Mouse (Mus musculus): Measurements from ENCODE around the gene 1700001P01Rik. TPM values are rescaled to one million over a fixed set of nuclear protein-coding genes. Genes with fewer than 3 reads are reported as not detected.
A peak's percentile ranks its signal among the peaks of the same experiment; 100 is the strongest.

The 1700001P01Rik gene
- total and polyA plus RNA-seq, 3 experiments: 0.47 TPM; not detected in 2

DNA sequence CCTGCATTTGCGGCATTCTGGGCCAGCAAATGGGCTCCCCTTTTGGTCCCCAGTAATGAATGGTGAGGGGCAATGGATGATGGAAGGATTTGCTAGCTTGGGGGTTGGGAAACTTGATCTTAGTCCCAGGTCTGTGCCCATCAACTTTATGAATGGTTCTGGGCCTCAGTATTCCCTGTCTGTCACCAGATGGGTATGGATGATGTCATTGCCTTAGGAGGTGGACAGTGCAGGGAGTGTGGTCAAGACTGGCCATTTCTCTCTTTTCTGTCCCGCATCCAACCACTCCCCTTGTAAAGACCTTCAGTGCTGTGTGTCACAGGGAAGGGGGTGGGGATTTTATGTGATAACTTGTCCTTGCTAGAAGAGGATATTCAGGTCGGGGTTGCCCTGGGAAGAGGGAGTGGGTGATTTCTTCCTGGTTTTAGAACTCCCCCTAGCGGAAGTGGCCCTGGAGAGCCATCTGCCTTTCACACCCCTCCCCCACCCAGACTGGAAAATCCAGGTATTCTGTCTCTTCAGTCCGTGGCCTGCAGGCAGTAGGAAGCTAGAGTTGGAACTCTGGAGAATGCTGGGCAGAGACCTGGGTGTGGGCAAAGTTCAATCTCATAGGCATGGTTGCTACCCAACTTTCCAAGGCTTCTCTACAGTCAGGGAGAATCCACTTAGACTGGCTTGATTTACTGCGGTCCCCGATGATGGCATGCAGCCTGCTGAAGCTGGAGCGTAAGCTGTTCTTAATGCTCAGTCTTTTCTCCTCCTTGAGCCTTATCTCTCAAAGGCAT lies 25.9 kb upstream of the 1700001P01Rik start:
- dilution Hi-C loops (cut with MboI; ENCODE audit: extremely low pct_ligation_motif_present, extremely low pct_unique_long_range_greater_than_20kb, low sequenced_read_pairs) (no loop called here), in situ Hi-C loops (cut with MboI; ENCODE audit: low pct_ligation_motif_present, low pct_unique_long_range_greater_than_20kb, low sequenced_read_pairs) (no loop called here)
- Histone ChIP-seq H3K9me3 (replicated peaks; ENCODE audit: low read length) (no peaks in the 10 kb centered on the region), H3K36me3 (replicated peaks in 1 of 2; ENCODE audit: control insufficient read depth in 1 of 2, insufficient read depth in 1 of 2, low read length in 1 of 2) (peaks cover 0 to 12% of the 10 kb centered on the region in 2 experiments), H3K4me1 (ENCODE audit: control insufficient read depth in 1 of 2, insufficient read depth in 2 of 2) (peaks cover 22 to 60% of the 10 kb centered on the region in 2 experiments), H3K27me3 (replicated peaks) (no peaks in the 10 kb centered on the region), H3K27ac (ENCODE audit: insufficient read depth, low read depth) (no peak overlapping the region), H3K9ac (ENCODE audit: insufficient read depth, low read depth) (peak overlapping the region; percentile 83; the same call in 1 of the 2 replicates), H3K4me2 (ENCODE audit: insufficient read depth, low read depth, poor library complexity, severe bottlenecking) (peak overlapping the region; percentile 86), H3K4me3 (replicated peaks in 1 of 3; ENCODE audit: low read depth in 2 of 3, low read length in 2 of 3, poor library complexity in 1 of 3) (peak overlapping the region; percentile 79 to 90 (median 90)), H3K79me2 (replicated peaks; ENCODE audit: control insufficient read depth, extremely low read depth, insufficient read depth, poor library complexity, severe bottlenecking) (no peaks in the 10 kb centered on the region)
- no peak for DNase-seq (ENCODE audit: extremely low read depth)
- TF ChIP-seq MAX (IDR thresholded peaks at IDR 0.05; ENCODE audit: low read length) (no peak), ELF1 (IDR thresholded peaks at IDR 0.05; ENCODE audit: low read depth, low read length) (peak; percentile 83), GABPA (IDR thresholded peaks at IDR 0.05; ENCODE audit: insufficient replicate concordance, low read depth, low read length) (no peak), USF1 (IDR thresholded peaks at IDR 0.05; ENCODE audit: low read depth, low read length) (no peak), TBP (conservative IDR thresholded peaks at IDR 0.05; ENCODE audit: low read depth, low read length) (no peak), TCF12 (IDR thresholded peaks at IDR 0.05; ENCODE audit: low read depth, low read length) (no peak; the same call in 1 of the 2 replicates), HCFC1 (IDR thresholded peaks at IDR 0.05; ENCODE audit: low read depth, low read length) (peak; percentile 37; the same call in 1 of the 2 replicates), KAT2A (IDR thresholded peaks at IDR 0.05; ENCODE audit: insufficient replicate concordance, low read length) (no peak), ETS1 (conservative IDR thresholded peaks at IDR 0.05; ENCODE audit: low read depth, low read length) (no peak), PAX5 (IDR thresholded peaks at IDR 0.05; ENCODE audit: low read length) (no peak), UBTF (IDR thresholded peaks at IDR 0.05; ENCODE audit: low read depth, low read length) (no peak), MAFK (IDR thresholded peaks at IDR 0.05; ENCODE audit: insufficient replicate concordance, low read length) (no peak), SMC3 (IDR thresholded peaks at IDR 0.05; ENCODE audit: low read depth, low read length) (no peak; the same call in 1 of the 2 replicates), ZMIZ1 (IDR thresholded peaks at IDR 0.05; ENCODE audit: low read depth, low read length) (no peak), NRF1 (IDR thresholded peaks at IDR 0.05; ENCODE audit: low read depth, low read length) (no peak), RCOR1 (conservative IDR thresholded peaks at IDR 0.05; ENCODE audit: low read depth, low read length) (no peak), BHLHE40 (IDR thresholded peaks at IDR 0.05; ENCODE audit: low read depth, low read length) (0 out of 2 replicates have a peak, but pooled peaks have one; percentile 4), JUN (IDR thresholded peaks at IDR 0.05; ENCODE audit: insufficient read depth, low read depth, low read length) (no peak), RAD21 (IDR thresholded peaks at IDR 0.05; ENCODE audit: low read depth, low read length) (peak; percentile 38), MYC (IDR thresholded peaks at IDR 0.05; ENCODE audit: low read depth, low read length) (no peak), POLR2A (IDR thresholded peaks at IDR 0.05; ENCODE audit: low read depth, low read length) (no peak), EP300 (IDR thresholded peaks at IDR 0.05; ENCODE audit: low read length) (no peak), MXI1 (IDR thresholded peaks at IDR 0.05; ENCODE audit: low read depth, low read length) (no peak), MAZ (IDR thresholded peaks at IDR 0.05; ENCODE audit: low read depth, low read length) (peak; percentile 33; the same call in 1 of the 2 replicates), CHD1 (IDR thresholded peaks at IDR 0.05; ENCODE audit: low read depth, low read length) (no peak), CHD2 (IDR thresholded peaks at IDR 0.05; ENCODE audit: low read length) (peak; percentile 90), POLR2AphosphoS2 (IDR thresholded peaks at IDR 0.05; ENCODE audit: low read depth, low read length) (no peak), E2F4 (IDR thresholded peaks at IDR 0.05; ENCODE audit: insufficient replicate concordance, low read depth, low read length) (no peak), ZNF384 (IDR thresholded peaks at IDR 0.05; ENCODE audit: low read depth, low read length) (no peak), IRF4 (IDR thresholded peaks at IDR 0.05; ENCODE audit: low read depth, low read length) (peak; percentile 41; the same call in 1 of the 2 replicates), ZC3H11A (IDR thresholded peaks at IDR 0.05; ENCODE audit: low read depth, low read length) (no peak), USF2 (conservative IDR thresholded peaks at IDR 0.05; ENCODE audit: low read depth, low read length) (no peak), NELFE (IDR thresholded peaks at IDR 0.05; ENCODE audit: low read depth, low read length) (no peak), MEF2A (IDR thresholded peaks at IDR 0.05; ENCODE audit: borderline replicate concordance, low read depth, low read length) (no peak; the same call in 1 of the 2 replicates), CTCF (conservative IDR thresholded peaks at IDR 0.05 in 1 of 2, IDR thresholded peaks at IDR 0.05 in 1 of 2; ENCODE audit: low read depth in 2 of 2, low read length in 2 of 2) (peak in 1 of 2 experiments; percentile 71; a peak in 2 of 4 replicates), JUND (conservative IDR thresholded peaks at IDR 0.05; ENCODE audit: low read depth, low read length) (no peak), SIN3A (IDR thresholded peaks at IDR 0.05; ENCODE audit: low read length) (no peak), ZKSCAN1 (IDR thresholded peaks at IDR 0.05; ENCODE audit: borderline replicate concordance, low read depth, low read length) (no peak)
